Mouse (Mus musculus) 416B (cell line): ENCODE measurements around the gene Fsip1.
"Not testable (repeated sequence)": the region's sequence is repeated elsewhere in the genome, so short reads cannot be mapped to it uniquely, and the experiment has no call there.

Experiments used
- DNase-seq: peaks from one replicate; pipeline ENCODE4 v3.0.0; 2011; ENCODE audit warnings: low read depth

Fsip1 gene

DNA sequence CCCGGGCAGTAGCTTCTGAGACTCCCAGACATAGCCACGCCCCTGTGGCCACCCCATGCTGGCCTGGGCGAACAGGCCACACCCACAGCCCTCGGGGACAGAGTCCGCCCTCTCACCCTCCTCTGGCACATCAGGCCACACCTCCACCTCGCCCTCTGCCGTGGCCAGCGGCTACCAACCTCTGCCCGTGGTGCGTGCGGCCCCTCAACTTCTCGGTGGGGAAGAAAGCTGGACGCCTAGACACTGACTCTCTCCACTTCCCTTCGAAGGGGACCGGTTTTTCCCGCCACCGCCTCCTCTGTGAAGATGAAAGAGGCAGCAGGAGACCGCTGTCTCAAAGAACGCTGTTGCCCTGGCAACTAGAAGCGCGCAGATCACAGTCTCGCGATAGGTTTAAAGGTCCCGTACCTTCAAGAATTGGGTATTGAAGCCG lies at the start of gene Fsip1:
Gene Fsip1 (minus strand): TSS at position 346 of the 433 bp plus-strand sequence.
- no peak for DNase-seq

DNA sequence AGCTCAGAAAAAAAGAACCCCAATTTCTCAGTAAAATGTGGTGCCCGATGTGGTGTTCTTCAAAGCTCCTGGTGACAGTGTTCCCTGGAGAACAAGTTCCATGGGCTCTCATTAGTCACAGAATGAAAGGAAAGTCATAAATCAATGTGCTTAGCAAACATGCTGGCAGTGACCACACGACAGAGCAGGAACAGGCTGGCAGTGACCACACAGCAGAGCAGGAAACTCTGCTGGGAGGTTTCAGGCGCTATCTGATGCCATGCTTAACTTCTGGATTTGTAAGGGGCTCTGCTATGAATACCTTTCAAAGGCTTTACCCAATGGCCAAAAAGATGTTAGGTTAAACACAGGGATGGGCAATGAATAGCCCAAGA lies 49.7 kb upstream of the Fsip1 start:
- peak; percentile 59 for DNase-seq

DNA sequence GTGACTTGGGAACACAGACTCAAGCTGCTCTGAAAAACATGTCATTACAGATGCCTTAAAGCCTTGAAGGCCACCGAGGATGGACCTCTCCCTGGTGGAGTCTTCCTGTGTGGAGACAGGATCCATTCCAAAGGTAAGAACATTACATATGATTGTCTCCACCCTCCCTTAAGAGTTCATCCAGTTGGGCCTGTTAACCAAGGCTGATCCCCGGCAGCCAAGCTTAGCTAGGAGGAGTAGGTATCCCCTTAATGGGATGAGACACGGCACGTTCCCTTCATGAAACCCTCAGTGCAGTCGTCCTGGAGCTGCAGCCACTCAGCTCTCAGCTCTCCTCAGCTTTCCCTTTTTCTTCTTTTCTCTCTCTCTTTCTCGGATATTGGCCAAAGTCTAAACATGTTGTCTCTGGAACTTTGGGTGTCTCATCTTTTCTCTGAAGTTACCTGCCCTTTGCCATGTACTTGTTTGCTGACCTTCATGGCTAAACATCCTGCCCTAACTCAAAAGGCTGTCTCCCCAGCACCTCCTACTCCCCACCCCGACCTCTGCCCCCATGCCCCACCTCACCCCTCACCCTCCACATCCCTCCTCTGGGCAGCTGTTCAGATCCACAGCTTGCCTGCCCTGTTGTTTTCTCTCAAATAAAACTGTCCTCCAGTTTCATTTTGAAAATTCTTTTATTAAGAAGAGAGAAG lies 49.2 kb upstream of the Fsip1 start:
- no peak for DNase-seq

DNA sequence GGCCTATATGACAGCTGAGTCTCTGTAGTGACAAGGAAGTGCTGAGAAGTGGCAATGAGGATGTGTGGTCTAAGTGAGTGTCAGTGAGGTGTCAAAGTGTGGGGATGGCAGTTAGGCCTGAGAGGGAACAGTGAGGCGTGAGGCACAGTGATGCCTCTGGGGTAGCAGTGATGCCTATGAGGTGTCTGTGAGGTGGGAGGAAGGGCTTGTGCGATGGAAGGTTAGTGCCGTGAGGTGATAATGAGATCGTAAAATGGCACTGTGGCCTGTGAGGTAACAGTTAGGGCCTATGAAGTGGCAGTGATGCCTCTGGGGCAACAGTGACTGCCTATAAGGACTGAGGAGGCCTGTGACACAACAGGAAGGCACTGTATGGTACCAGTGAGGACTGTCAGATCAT lies 46.7 kb upstream of the Fsip1 start:
- no peak for DNase-seq

DNA sequence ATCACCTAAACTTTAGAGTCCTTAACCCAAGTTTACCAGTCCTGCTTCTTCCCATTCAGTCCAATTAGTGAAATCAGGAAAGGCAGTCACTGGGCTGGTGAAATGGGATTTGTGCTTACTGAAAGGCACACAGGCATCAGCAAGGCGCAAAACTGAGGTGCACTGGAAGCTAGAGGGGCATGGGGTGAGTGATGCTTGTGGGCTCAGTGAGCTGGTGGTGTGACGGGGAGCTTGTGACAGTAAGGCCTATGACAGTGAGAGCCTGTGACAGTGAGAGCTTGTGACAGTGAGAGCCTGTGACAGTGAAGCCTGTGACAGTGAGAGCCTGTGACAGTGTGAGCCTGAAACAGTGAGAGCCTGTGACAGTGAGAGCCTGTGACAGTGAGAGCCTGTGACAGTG lies 44.9 kb upstream of the Fsip1 start:
- DNase-seq = no peak

DNA sequence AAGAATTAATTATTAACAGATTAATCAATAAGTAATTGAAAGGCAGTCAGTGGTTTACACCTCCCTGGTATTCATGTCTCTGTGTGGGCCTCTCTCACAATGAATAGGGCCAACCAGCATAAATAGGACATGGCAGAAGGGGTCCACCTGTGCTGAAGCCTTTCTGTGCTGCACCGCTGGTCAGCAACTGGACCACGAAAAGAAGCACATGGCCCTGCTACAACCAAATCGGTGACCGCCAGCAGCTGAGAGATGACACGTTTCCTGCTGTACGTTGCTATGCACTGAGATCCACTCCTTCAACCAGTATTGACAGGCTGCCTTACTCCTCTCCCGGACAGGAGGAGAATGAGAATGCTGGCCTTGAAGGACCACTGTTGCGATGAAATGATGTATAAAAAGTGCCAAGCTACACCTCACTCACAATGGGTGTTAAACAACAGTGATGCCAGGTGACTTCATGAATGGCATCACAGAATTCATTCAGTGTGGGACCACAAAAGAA lies 44.3 kb upstream of the Fsip1 start:
- no peak for DNase-seq

DNA sequence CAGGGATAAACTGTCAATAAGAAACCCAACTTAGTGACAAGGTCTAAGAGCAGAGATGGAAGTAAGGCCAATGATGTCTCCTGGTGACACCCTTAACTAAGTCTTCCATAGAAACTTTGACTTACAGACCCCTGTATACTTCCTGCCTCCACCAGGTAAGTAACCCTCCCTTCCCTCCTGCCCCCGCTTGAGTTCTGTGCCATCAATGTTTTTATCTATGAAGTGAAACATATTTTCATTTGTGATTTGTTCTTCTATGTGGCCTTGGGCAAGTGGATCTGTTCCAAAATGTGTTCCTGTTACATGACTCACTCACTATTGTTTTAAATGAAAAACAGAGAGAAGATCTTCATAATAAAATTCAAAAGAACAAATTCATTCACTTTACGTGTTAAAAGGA lies 43.2 kb upstream of the Fsip1 start:
- DNase-seq = no peak

DNA sequence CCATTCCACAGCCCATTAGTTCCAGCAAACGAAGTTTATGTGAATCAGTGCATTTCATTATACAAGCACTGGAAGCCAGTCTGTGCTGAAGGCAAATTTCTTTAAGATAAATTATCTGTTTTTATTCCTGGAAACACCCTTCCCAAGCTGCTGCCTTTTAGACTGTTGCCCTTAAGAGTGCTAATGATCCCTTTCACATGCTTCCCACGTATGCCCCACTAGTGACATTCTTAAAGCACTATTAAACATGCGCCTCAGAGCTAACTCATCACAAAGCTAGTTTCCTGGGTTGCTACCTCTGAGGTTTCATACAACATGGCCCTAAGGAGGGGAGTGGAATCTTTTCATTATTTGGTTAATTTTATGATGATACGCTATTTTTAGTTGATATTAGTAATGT lies 41.8 kb upstream of the Fsip1 start:
- DNase-seq = no peak

DNA sequence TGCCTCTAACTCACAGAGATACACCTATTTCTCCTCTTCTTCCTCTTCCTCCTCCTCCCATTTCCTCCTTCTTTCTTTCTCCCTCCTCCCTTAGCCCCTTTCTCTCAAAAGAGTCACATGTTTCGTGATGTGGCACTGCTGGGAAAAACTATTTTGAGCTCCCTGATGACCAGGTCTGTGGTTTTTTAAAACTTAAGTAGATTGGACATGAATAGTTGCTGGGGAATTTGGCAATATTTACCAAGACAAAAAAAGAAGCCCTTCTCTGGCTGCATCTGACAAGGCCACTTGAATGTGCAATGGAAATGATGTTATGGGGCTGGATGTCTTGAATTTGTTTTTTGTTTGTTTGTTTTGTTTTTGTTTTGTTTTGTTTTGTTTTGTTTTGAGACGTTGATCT lies 41.2 kb upstream of the Fsip1 start:
- DNase-seq = no peak

DNA sequence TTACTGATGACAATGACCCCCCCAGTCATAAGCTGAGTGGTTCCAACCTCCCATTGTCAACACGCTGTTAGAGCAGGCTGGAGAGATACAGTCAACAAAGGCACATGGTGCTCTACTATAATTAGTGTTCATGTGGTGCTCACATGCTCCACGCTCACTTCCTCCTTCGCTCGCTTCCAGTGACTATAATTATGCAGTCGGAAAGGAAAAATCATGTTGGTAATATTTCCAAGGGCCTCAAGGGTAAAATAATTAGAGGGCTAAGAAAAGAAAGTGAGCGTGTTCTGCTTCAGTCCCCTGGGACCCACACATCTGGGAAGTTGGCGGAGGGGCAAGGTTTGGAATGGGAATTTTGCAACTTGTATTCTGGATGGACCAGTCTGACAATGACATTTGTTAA lies 38.7 kb upstream of the Fsip1 start:
- DNase-seq = no peak

DNA sequence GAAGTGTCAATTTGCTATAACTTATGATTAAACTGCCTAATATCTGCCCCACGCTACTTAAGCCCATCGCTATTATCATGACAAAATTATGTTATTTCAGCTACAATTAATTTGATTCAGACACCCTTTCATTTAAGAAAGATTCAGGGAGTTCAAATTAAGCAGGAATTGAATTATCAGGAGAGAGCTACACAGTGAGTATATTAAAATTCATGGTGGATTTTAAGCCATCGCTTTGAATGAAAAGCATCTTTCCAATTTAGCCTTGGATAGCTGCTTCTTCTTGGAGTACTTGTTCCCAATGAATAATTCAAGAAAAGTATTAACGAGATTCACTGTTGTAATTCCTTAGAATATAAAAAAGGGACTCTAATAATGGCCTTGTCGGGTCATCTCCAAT lies 36.8 kb upstream of the Fsip1 start:
- DNase-seq = no peak

DNA sequence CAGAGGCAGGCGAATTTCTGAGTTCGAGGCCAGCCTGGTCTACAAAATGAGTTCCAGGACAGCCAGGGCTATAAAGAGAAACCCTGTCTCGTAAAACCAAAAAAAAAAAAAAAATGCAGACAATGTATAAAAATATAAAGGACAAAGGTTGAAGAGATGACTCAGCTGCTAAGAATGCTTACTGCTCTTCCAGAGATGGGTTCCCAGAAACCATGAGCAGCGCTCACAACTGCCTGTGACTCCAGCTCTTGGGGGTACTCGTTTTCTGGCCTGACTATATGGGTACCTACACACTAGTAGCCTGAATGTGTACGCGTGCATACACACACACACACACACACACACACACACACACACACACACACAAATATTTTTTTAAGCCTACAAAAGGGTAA lies 32.3 kb upstream of the Fsip1 start:
- DNase-seq = not testable (repeated sequence)

DNA sequence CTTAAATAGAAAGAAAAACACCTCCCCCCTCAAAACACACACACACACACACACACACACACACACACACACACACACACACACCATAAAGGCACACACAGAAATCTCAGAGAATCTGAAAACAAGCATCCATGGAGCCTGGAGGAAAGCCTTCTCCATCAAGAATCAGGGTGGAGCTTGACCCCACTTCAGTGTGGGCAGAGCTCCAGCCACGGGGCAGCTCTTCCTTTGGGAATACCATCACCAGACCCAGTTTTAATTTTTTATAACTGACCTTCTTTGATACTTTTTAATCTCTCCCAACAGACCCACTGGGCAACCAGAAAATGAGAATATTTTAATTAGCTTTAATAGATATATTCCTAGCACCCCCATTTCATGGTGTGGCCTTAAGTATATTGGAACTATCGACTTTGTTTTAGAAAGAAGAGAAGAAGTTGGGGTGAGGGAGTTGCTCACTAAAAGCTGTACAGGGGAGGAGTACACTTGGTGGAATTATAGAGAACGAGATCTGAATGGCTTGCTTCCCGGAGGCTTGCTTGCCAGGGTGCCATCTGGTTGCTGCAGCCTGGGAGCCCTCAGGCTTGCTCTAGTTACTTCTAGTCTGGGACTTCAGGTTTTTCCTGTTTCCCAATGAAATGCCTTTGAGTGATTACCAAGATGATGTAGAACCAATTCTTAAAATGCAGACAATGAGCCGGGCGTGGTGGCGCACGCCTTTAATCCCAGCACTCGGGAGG lies 31.7 kb upstream of the Fsip1 start:
- DNase-seq = no peak

DNA sequence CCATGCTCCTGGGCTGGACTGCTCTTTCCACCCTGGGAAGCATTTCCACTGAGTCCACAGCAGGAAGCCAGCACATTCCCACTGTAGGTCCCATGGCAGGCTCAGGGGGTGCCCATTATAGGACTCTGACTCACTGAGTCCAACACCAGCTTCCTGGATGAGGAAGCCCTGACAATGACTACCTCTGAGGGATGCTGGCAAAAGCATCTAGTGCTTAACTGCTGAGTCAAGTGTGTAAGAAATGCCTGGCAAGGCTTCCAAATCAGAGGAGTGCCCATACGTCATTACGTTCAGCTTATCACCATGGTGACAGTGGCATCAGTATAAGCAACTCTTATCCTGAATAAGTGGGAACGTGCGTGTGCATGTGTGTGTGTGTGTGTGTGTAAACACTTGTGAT lies 30.9 kb upstream of the Fsip1 start:
- DNase-seq = no peak

DNA sequence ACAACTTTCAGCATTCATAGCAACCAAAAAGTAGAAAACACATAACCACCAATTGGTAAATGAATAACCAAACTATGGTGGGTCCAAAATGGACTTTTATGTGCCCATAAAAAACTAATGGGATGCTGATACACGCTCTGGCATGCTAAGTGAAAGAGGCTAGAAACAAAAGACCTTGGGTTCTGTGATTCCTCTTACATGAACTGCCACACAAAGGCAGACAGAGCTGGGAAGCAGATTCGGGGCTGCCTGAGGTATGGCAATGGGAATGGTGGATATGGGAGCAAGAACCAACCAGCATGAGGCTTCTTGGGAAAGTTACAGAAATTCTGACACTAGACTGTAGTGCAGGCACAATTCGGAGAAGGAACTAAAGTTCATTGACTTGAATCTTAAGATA lies 25.7 kb upstream of the Fsip1 start:
- DNase-seq = no peak

DNA sequence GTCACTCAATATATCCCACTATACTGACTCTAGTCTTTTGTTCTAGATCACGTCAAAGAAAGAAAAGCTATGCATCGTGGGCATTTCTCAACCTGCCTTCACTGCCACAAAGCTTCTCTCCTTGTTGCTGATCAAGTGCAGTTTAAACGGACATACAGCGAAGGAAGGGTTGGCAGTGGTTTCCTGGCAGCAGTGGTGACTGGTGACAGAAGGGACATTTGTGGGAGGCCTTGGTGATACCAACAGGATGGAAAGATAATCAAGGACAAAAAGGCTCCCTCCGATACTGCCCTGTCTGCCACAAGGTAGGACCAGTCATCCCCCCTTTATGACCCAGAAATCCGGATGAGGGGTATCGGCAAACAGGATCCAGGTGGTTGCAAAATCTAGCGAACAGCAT lies 21.5 kb upstream of the Fsip1 start:
- no peak for DNase-seq

DNA sequence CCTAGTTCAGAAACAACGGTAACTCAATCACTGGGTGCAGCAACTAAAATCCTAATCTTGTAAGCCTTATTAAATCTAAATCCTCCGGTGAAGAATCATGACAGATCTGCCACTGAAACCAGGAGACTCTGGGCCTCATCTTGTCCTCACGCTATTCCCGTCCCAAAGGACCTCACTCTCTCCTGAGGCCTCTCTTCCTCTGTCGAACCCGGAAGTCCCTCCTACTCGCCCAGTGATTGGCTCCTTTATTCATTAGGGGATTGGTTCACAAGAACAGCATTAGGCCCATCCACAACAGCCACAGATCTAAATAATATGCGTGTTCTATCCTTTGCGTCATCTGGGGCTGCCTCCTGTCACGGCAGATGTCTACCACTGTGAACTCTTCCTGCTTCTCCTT lies 14.8 kb upstream of the Fsip1 start:
- DNase-seq = no peak

DNA sequence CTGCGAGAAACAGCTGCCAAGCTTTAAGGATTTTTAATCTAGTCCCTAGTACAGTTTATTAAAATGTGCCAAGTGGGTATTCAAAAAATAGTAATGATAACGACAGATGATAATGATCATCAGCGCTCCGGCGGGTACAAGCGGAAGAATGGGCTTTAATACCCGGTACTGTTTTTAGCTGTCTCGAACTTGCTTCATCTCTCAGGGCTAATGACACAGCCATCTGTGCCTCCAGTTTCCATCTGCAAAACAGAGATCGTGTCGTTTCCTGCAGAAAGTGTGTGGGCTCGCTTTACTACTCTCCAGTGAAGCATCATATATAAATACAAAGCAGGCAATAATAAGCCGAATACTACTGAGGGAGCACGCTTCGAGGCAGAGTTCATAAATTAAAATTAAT lies 13.4 kb upstream of the Fsip1 start:
- no peak for DNase-seq

DNA sequence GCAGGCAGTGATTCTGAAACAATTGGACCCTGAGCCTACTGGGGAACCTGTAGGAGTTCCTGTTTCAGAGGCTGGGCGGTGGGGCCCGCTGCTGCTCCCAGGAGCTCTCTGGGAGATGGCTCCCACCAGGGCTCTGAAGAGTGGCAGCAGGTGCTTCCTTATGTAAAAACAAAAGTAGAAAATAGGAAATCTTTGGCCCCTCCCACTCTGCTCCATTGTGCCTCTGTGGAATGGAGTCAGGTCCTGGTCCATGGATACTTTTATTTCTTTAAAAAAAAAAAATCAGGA lies 7.1 kb upstream of the Fsip1 start:
- DNase-seq = no peak

DNA sequence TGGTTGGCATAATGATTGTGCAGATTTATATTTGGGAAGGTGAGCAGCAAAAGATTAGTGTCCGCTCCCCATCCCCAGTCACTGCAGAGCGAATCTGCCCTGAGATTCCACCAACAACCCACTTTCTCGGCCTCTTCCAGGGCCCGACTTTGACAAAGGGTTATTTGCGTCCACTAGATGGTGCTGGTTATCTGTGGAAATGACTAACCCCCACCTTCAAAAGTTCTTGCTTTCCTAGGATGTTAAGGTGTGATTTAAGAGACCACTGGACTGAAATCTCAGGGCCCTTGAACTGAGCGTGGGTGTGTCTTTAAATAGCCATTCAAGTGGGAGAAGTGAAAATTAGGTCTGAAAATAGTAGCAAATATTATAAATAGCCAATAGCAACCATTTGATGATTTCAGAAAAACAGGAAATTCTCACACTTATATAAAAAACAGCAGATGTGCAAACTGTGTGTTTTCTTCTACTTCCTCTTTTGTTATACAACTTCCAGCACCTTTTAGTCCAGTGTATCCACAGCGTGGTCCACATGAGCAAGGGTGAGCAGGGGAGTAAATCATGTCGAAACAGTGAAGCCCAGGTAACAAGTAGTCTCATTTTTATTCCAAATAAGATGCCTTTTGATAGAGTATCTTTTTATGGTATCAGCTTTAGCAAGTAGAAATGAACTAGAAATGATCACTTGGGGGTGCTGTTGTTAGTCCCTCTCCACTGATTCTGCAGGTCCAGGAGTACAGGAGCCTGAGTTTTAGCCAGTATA lies 6.6 kb upstream of the Fsip1 start:
- peak; percentile 69 for DNase-seq

DNA sequence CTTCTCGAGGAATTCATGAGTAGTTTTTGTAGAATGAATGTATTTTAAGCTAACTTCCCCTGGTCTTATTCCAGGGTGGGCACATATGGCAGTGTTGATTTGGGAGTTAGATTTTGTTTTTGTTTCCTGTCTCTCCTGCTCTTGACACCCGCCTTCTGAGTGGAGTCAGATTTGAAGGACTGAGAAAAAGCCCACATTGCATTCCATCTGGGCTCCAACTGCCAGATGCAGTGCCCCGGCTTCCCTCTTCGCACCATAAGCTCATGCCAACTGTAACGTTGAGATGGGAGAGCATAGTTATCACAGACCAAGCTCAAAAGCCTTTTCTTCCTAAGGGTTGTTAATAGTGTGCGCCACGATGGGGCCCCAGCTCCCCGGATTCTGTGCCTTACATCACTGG lies 5.9 kb upstream of the Fsip1 start:
- no peak for DNase-seq

DNA sequence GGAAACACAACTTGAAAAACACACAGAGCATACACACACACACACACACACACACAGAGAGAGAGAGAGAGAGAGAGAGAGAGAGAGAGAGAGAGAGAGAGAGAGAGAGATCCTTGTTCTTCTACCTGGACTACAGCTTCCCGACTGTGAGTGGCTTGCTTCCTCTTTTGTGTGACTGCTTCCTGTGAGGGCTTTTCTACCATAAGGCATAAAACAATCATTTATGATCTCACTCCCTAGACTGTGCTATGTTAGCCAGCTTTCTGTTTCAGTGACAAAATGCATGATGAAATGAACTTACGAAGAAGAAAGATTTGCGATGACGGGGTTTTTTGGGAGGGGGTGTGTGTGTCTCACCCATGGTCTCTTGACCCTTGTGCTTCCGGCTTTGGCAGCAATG lies 3.0 kb upstream of the Fsip1 start:
- DNase-seq = peak; percentile 23

DNA sequence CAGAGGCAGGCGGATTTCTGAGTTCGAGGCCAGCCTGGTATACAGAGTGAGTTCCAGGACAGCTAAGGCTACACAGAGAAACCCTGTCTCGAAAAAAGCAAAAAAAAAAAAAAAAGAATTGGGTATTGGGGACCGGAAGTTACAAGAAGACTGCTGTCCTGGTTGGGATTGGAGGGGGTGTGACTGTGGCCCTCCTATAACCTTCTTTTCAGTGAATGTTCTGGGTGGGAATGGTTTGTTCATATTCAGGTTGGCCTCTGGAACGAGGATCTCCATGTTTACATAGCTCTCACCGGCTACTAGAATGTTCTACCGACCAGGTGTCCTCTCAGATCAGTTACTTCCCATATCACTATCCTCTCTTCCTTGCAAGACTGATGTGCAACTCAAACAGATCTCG lies 328 bp upstream of the Fsip1 start:
- DNase-seq = no peak
